Mouse (Mus musculus): Measurements from ENCODE around the gene Catsperb.
"Not testable (repeated sequence)": the region's sequence is repeated elsewhere in the genome, so short reads cannot be mapped to it uniquely, and the experiment has no call there.

The Catsperb gene

GRCm38 (mm10) chr12:101404353-101404752 lies at the start of gene Catsperb:
Gene Catsperb (plus strand): TSS chr12:101404653.
- DNase-seq (ENCODE audit: low read depth, low spot score): not testable (repeated sequence)

GRCm38 (mm10) chr12:101361468-101361867 lies 43.0 kb upstream of the Catsperb start:
- DNase-seq (ENCODE audit: low read depth, low spot score): not testable (repeated sequence)

- not testable (repeated sequence) for DNase-seq (ENCODE audit: low read depth, low spot score)
Measured at GRCm38 (mm10) chr12:101381460-101381859, 23.0 kb upstream of the Catsperb start.

GRCm38 (mm10) chr12:101426131-101426530 lies 21.7 kb downstream of the Catsperb start:
- no peak for DNase-seq (ENCODE audit: low read depth, low spot score)

GRCm38 (mm10) chr12:101462051-101462450 lies 57.6 kb downstream of the Catsperb start:
- DNase-seq (ENCODE audit: low read depth, low spot score): no peak

GRCm38 (mm10) chr12:101483571-101483970 lies 79.1 kb downstream of the Catsperb start:
- DNase-seq (ENCODE audit: low read depth, low spot score): no peak

- DNase-seq (ENCODE audit: low read depth, low spot score): not testable (repeated sequence)
Measured at GRCm38 (mm10) chr12:101511326-101511725, 106.9 kb downstream of the Catsperb start.

- DNase-seq (ENCODE audit: low read depth, low spot score): not testable (repeated sequence)
Measured at GRCm38 (mm10) chr12:101606622-101607021, 202.2 kb downstream of the Catsperb start.

- no peak for DNase-seq (ENCODE audit: low read depth, low spot score)
Measured at GRCm38 (mm10) chr12:101633137-101633536, 228.7 kb downstream of the Catsperb start.

GRCm38 (mm10) chr12:101667502-101667901 lies 263.0 kb downstream of the Catsperb start:
- no peak for DNase-seq (ENCODE audit: low read depth, low spot score)

Data from brain, embryonic 18.5 days (tissue).